ENCODE assay signal across 8 mouse cellular contexts in genomic region chr6:23839009-23839811, GRCm38 (mm10). TPM values are rescaled to one million over a fixed set of nuclear protein-coding genes. Genes with fewer than 3 reads are reported as not detected.
DNase-seq lines count a peak whose midpoint lies in the region; ATAC-seq and TF ChIP-seq lines count a peak whose summit lies in the region.

Gene Cadps2, minus strand, starts transcription at chr6:23839421.

- no peak for TF ChIP-seq POLR2A in bone marrow macrophage, adult 2 months (IDR thresholded peaks at IDR 0.05; ENCODE audit: borderline replicate concordance, low read depth, low read length)

- DNase-seq in forebrain, embryonic 10.5 days (ENCODE audit: extremely low spot score, low spot score): peak; percentile 55
- DNase-seq in kidney, postnatal 0 days (ENCODE audit: low spot score): peak; percentile 73
- DNase-seq in liver, embryonic 14.5 days (ENCODE audit: low read depth in 3 of 3, low spot score in 3 of 3): no peak
- peak; percentile 68 for DNase-seq in neural tube, embryonic 11.5 days (ENCODE audit: low spot score)
- peak; percentile 65 for DNase-seq in urinary bladder, postnatal 14 days (ENCODE audit: low spot score)

- H3K27ac ChIP-seq in bone marrow macrophage, adult 2 months (ENCODE audit: insufficient read depth, low read depth, low read length): no peak within 1 kb of the TSS
- peak within 1 kb of the TSS; percentile 82 for H3K27ac ChIP-seq in forebrain, embryonic 10.5 days
- H3K27ac ChIP-seq in heart, embryonic 15.5 days: no peak within 1 kb of the TSS
- H3K27ac ChIP-seq in kidney, postnatal 0 days: peak within 1 kb of the TSS; percentile 58
- H3K27ac ChIP-seq in liver, embryonic 14.5 days: no peak within 1 kb of the TSS
- no peak within 1 kb of the TSS for H3K27ac ChIP-seq in neural tube, embryonic 11.5 days (ENCODE audit: low read depth, low read length)

- peak within 1 kb of the TSS; percentile 82 for H3K4me3 ChIP-seq in E14TG2a.4 (replicated peaks; ENCODE audit: low read length)
- peak within 1 kb of the TSS; percentile 64 for H3K4me3 ChIP-seq in bone marrow macrophage, adult 2 months (ENCODE audit: insufficient read depth, low read length)
- H3K4me3 ChIP-seq in forebrain, embryonic 10.5 days: peak within 1 kb of the TSS; percentile 63
- H3K4me3 ChIP-seq in heart, embryonic 15.5 days: peak within 1 kb of the TSS; percentile 82
- peak within 1 kb of the TSS; percentile 80 for H3K4me3 ChIP-seq in kidney, postnatal 0 days (replicated peaks; ENCODE audit: low read depth, low read length)
- peak within 1 kb of the TSS; percentile 26 to 51 for H3K4me3 ChIP-seq in liver, embryonic 14.5 days (ENCODE audit: insufficient read depth in 1 of 2, low read depth in 2 of 2, low read length in 2 of 2)
- peak within 1 kb of the TSS; percentile 66 for H3K4me3 ChIP-seq in neural tube, embryonic 11.5 days (ENCODE audit: low read depth, low read length)

- peaks cover 13% of the 10 kb centered on the region for H3K9me3 ChIP-seq in E14TG2a.4 (ENCODE audit: low read length)
- no peaks in the 10 kb centered on the region for H3K9me3 ChIP-seq in forebrain, embryonic 10.5 days
- H3K9me3 ChIP-seq in heart, embryonic 15.5 days (replicated peaks): no peaks in the 10 kb centered on the region
- H3K9me3 ChIP-seq in kidney, postnatal 0 days (replicated peaks; ENCODE audit: low read length): no peaks in the 10 kb centered on the region
- no peaks in the 10 kb centered on the region for H3K9me3 ChIP-seq in liver, embryonic 14.5 days (ENCODE audit: control insufficient read depth, low read length)
- H3K9me3 ChIP-seq in neural tube, embryonic 11.5 days (ENCODE audit: control insufficient read depth, low read length): no peaks in the 10 kb centered on the region

- no peaks in the 10 kb centered on the region for H3K36me3 ChIP-seq in E14TG2a.4 (ENCODE audit: insufficient read depth, low read length)
- no peaks in the 10 kb centered on the region for H3K36me3 ChIP-seq in forebrain, embryonic 10.5 days (replicated peaks)
- no peaks in the 10 kb centered on the region for H3K36me3 ChIP-seq in heart, embryonic 15.5 days
- H3K36me3 ChIP-seq in kidney, postnatal 0 days (ENCODE audit: insufficient read depth, low read length): no peaks in the 10 kb centered on the region
- no peaks in the 10 kb centered on the region for H3K36me3 ChIP-seq in liver, embryonic 14.5 days (replicated peaks; ENCODE audit: control insufficient read depth, insufficient read depth, low read depth)
- H3K36me3 ChIP-seq in neural tube, embryonic 11.5 days (ENCODE audit: control insufficient read depth, insufficient read depth, low read length): no peaks in the 10 kb centered on the region

- no peak for TF ChIP-seq EP300 in liver, embryonic 14.5 days (IDR thresholded peaks at IDR 0.05; ENCODE audit: low read depth)

- WGBS in forebrain, embryonic 10.5 days: under 1% methylated on average over 113 of the region's 114 CpGs
- WGBS in heart, embryonic 15.5 days: under 1% methylated on average over 103 of the region's 114 CpGs
- under 1% methylated on average over 102 of the region's 114 CpGs for WGBS in kidney, postnatal 0 days
- WGBS in liver, embryonic 14.5 days (ENCODE audit: insufficient replicate concordance): under 1% methylated on average over 81 of the region's 114 CpGs
- under 1% methylated on average over 79 of the region's 114 CpGs for WGBS in neural tube, embryonic 11.5 days

- ATAC-seq in heart, embryonic 15.5 days (replicated peaks; ENCODE audit: insufficient number of reproducible peaks, insufficient read depth, low FRiP score, low read depth): peak; percentile 69
- ATAC-seq in kidney, postnatal 0 days (replicated peaks; ENCODE audit: low FRiP score, low read depth): peak; percentile 79
- ATAC-seq in liver, embryonic 14.5 days (ENCODE audit: insufficient read depth): no peak
- peak; percentile 79 for ATAC-seq in neural tube, embryonic 11.5 days (ENCODE audit: insufficient read depth, low FRiP score, low TSS enrichment)

- H3K4me2 ChIP-seq in heart, embryonic 15.5 days: peak within 1 kb of the TSS; percentile 96
- peak within 1 kb of the TSS; percentile 90 for H3K4me2 ChIP-seq in kidney, postnatal 0 days (ENCODE audit: low read length)
- peak within 1 kb of the TSS; percentile 58 for H3K4me2 ChIP-seq in liver, embryonic 14.5 days (ENCODE audit: low read depth)
- peak within 1 kb of the TSS; percentile 85 for H3K4me2 ChIP-seq in neural tube, embryonic 11.5 days (ENCODE audit: low read depth)

- no peak for TF ChIP-seq CTCF in E14TG2a.4 (conservative IDR thresholded peaks at IDR 0.05; ENCODE audit: low read length)
- TF ChIP-seq CTCF in bone marrow macrophage, adult 2 months (IDR thresholded peaks at IDR 0.05; ENCODE audit: low read depth, low read length): no peak
- no peak for TF ChIP-seq CTCF in kidney, postnatal 0 days (IDR thresholded peaks at IDR 0.05; ENCODE audit: low read depth)
- TF ChIP-seq CTCF in liver, embryonic 14.5 days (IDR thresholded peaks at IDR 0.05; ENCODE audit: low read depth): no peak

- peaks cover 54% of the 10 kb centered on the region for H3K27me3 ChIP-seq in E14TG2a.4 (ENCODE audit: insufficient read depth, low read length)
- H3K27me3 ChIP-seq in forebrain, embryonic 10.5 days (ENCODE audit: poor library complexity, severe bottlenecking): peaks cover 50% of the 10 kb centered on the region
- H3K27me3 ChIP-seq in heart, embryonic 15.5 days: peaks cover 21% of the 10 kb centered on the region
- H3K27me3 ChIP-seq in kidney, postnatal 0 days (ENCODE audit: insufficient read depth, low read length): no peaks in the 10 kb centered on the region
- H3K27me3 ChIP-seq in liver, embryonic 14.5 days (ENCODE audit: control insufficient read depth, insufficient read depth, low read length): peaks cover 22% of the 10 kb centered on the region
- peaks cover 17% of the 10 kb centered on the region for H3K27me3 ChIP-seq in neural tube, embryonic 11.5 days (ENCODE audit: control insufficient read depth, insufficient read depth, low read length)

- H3K4me1 ChIP-seq in E14TG2a.4 (replicated peaks; ENCODE audit: low read depth, low read length): peaks cover 16% of the 10 kb centered on the region
- H3K4me1 ChIP-seq in bone marrow macrophage, adult 2 months (ENCODE audit: control insufficient read depth, insufficient read depth, low read length): no peaks in the 10 kb centered on the region
- peaks cover 22% of the 10 kb centered on the region for H3K4me1 ChIP-seq in forebrain, embryonic 10.5 days
- H3K4me1 ChIP-seq in heart, embryonic 15.5 days (replicated peaks): peaks cover 7% of the 10 kb centered on the region
- H3K4me1 ChIP-seq in kidney, postnatal 0 days (replicated peaks; ENCODE audit: insufficient read depth, low read length): 0 out of 2 replicates have a peak, but pooled peaks cover 4% of the 10 kb centered on the region
- no peaks in the 10 kb centered on the region for H3K4me1 ChIP-seq in liver, embryonic 14.5 days (replicated peaks; ENCODE audit: control insufficient read depth in 2 of 2, insufficient read depth in 2 of 2, low read length in 1 of 2)
- H3K4me1 ChIP-seq in neural tube, embryonic 11.5 days (ENCODE audit: control insufficient read depth, insufficient read depth, low read length): 0 out of 2 replicates have a peak, but pooled peaks cover 4% of the 10 kb centered on the region

- H3K9ac ChIP-seq in heart, embryonic 15.5 days: peak within 1 kb of the TSS; percentile 59
- H3K9ac ChIP-seq in kidney, postnatal 0 days (ENCODE audit: low read depth, low read length): peak within 1 kb of the TSS; percentile 71
- no peak within 1 kb of the TSS for H3K9ac ChIP-seq in liver, embryonic 14.5 days (replicated peaks)
- peak within 1 kb of the TSS; percentile 49 for H3K9ac ChIP-seq in neural tube, embryonic 11.5 days (ENCODE audit: low read length)

RNA-seq across cellular contexts. Expression of gene Cadps2, which starts in this region (rescaled TPM):
- polyA plus RNA-seq in bone marrow macrophage, adult 2 months (2012; ENCODE audit: insufficient read depth, insufficient read length, missing spikeins): not detected in 2 replicates
- polyA plus RNA-seq in forebrain, embryonic 10.5 days (2016; fragmentation: Nextera tagmentation; extraction: Ambion mirVana): 2.8 and 2.9 TPM in 2 replicates
- polyA plus RNA-seq in heart, embryonic 15.5 days (2015; fragmentation: Nextera tagmentation; extraction: Ambion mirVana): 1.3 and 2.0 TPM in 2 replicates
- 9.1 and 10.1 TPM in 2 replicates for polyA plus RNA-seq in kidney, postnatal 0 days (2015; fragmentation: Nextera tagmentation; extraction: Ambion mirVana)
- polyA plus RNA-seq in liver, embryonic 14.5 days (2012; rRNA removed): 0.05 and 0.07 TPM in 2 replicates
- polyA plus RNA-seq in liver, embryonic 14.5 days (2014; fragmentation: Nextera tagmentation; extraction: Ambion mirVana): 0.05 and 0.11 TPM in 2 replicates
- polyA plus RNA-seq in neural tube, embryonic 11.5 days (2014; fragmentation: Nextera tagmentation; extraction: Ambion mirVana): 2.9 and 3.1 TPM in 2 replicates

Comparison
In these comparisons a context has a peak if more than half of its experiments do, and no peak if none do; other contexts are left out.
1. H3K27ac ChIP-seq: peak in forebrain, embryonic 10.5 days (single experiment) and kidney, postnatal 0 days (single experiment); none in bone marrow macrophage, adult 2 months (single experiment), heart, embryonic 15.5 days (single experiment), liver, embryonic 14.5 days (single experiment) and neural tube, embryonic 11.5 days (single experiment).
2. DNase-seq: peak in forebrain, embryonic 10.5 days (single experiment), kidney, postnatal 0 days (single experiment), neural tube, embryonic 11.5 days (single experiment) and urinary bladder, postnatal 14 days (single experiment); none in liver, embryonic 14.5 days (0 of 3).
3. Peak in every context shown above with its lines, with median percentiles within 50 percentile points of each other: H3K4me3 ChIP-seq and H3K4me2 ChIP-seq.